Mouse (Mus musculus) midbrain, postnatal 0 days (tissue): ENCODE measurements around the gene Sfrp2. TPM values are rescaled to one million over a fixed set of nuclear protein-coding genes. Genes with fewer than 3 reads are reported as not detected.

Source experiments
- ATAC-seq: fragments of 200-750 bp; cut with Nextera tagmentation; 2 replicates; pipeline ENCODE4 v1.8.0; 2017; ENCODE audit warnings: moderate number of reproducible peaks, mild to moderate bottlenecking, moderate TSS enrichment, moderate library complexity; ENCODE audit not compliant: low FRiP score
- DNase-seq: peaks from one replicate; pipeline ENCODE4 v3.0.0-alpha.2; 2015; ENCODE audit warnings: low spot score
- H3K27ac ChIP-seq: fragments of 300-500 bp; sonication (generic); 2 replicates; pipeline ENCODE4 v1.5.1; 2014; ENCODE audit warnings: low read depth, mild to moderate bottlenecking, low read length, mixed read lengths
- H3K27me3 ChIP-seq: fragments of 300-500 bp; sonication (generic); 2 replicates; pipeline ENCODE4 v1.6.1; 2014; ENCODE audit warnings: low read length, control low read depth, mixed read lengths; ENCODE audit not compliant: insufficient read depth
- H3K36me3 ChIP-seq: fragments of 300-500 bp; sonication (generic); 2 replicates; pipeline ENCODE4 v1.6.1; 2014; ENCODE audit warnings: low read length, control low read depth, mixed read lengths; ENCODE audit not compliant: insufficient read depth
- H3K4me1 ChIP-seq: fragments of 300-500 bp; sonication (generic); 2 replicates; pipeline ENCODE4 v1.6.1; 2014; ENCODE audit warnings: mild to moderate bottlenecking, control low read depth, antibody characterized with exemption, low read length, mixed read lengths; ENCODE audit not compliant: insufficient read depth
- H3K4me2 ChIP-seq: fragments of 300-500 bp; sonication (generic); 2 replicates; pipeline ENCODE4 v1.6.1; 2014; ENCODE audit warnings: low read depth, mild to moderate bottlenecking, low read length, mixed read lengths; ENCODE audit not compliant: poor library complexity, severe bottlenecking
- H3K4me3 ChIP-seq: fragments of 300-500 bp; sonication (generic); 2 replicates; pipeline ENCODE4 v1.5.1; 2014; ENCODE audit warnings: low read depth, mild to moderate bottlenecking, low read length, moderate library complexity
- H3K9ac ChIP-seq: fragments of 300-500 bp; sonication (generic); replicated peaks from 2 replicates; pipeline ENCODE4 v1.6.1; 2014; ENCODE audit warnings: mild to moderate bottlenecking, low read length, moderate library complexity, mixed read lengths; ENCODE audit not compliant: poor library complexity, severe bottlenecking
- H3K9me3 ChIP-seq: fragments of 300-500 bp; sonication (generic); 2 replicates; pipeline ENCODE4 v1.6.1; 2016; ENCODE audit warnings: low read length, control low read depth
- CTCF ChIP-seq: IDR thresholded peaks from 2 replicates; pipeline ENCODE4 v1.5.1; 2016; ENCODE audit warnings: antibody characterized with exemption, mild to moderate bottlenecking
- whole genome bisulfite sequencing: fragments of 180-500 bp; shearing (Covaris S2); extraction: QIAGEN DNeasy Blood & Tissue Kit; methylation state at CpG from one replicate; pipeline ENCODE4 v1.1.7; 2014; 5-methylcytosine and 5-hydroxymethylcytosine counted together
- polyA plus RNA-seq: library from polyadenylated mRNA; unstranded; fragments of >200 nt; fragmentation: Nextera tagmentation; extraction: Ambion mirVana; gene quantifications from 2 replicates; pipeline ENCODE4 v1.2.1, GENCODE M21; 2015
- total RNA-seq: library from RNA; depleted of rRNA; stranded (reverse); fragments of >200 nt; gene quantifications from 2 replicates; pipeline ENCODE4 v1.2.3, GENCODE M21; 2014

Gene Sfrp2
- total and polyA plus RNA-seq, 2 experiments from 2014 or later, result 34.1 to 70.0 TPM

- H3K4me1 ChIP-seq, result no peaks in the 10 kb centered on the region
- H3K36me3 ChIP-seq, result no peaks in the 10 kb centered on the region
- no peak overlapping the region for H3K9ac ChIP-seq
- no peaks in the 10 kb centered on the region for H3K27me3 ChIP-seq
- H3K9me3 ChIP-seq, result no peaks in the 10 kb centered on the region
- DNase-seq (no peak), ATAC-seq (no peak)
- H3K4me2 ChIP-seq, result no peak overlapping the region
- no peak overlapping the region for H3K27ac ChIP-seq
- WGBS, result 88% methylated on average over 10 of the region's 10 CpGs
- no peak for TF ChIP-seq CTCF
- H3K4me3 ChIP-seq, result no peak overlapping the region
These were observed 15.5 kb downstream of the Sfrp2 start for GRCm38 (mm10) chr3:83781460-83782222.

GRCm38 (mm10) chr3:83783716-83784469, 17.8 kb downstream of the Sfrp2 start:
- WGBS, result 25% methylated on average over 11 of the region's 11 CpGs
- Histone ChIP-seq H3K4me1 (no peaks in the 10 kb centered on the region), H3K27me3 (no peaks in the 10 kb centered on the region), H3K4me3 (no peak overlapping the region), H3K4me2 (no peak overlapping the region), H3K27ac (no peak overlapping the region), H3K9me3 (no peaks in the 10 kb centered on the region), H3K9ac (no peak overlapping the region), H3K36me3 (no peaks in the 10 kb centered on the region)
- no peak for ATAC-seq
- no peak for DNase-seq
- no peak for TF ChIP-seq CTCF

GRCm38 (mm10) chr3:83784726-83785125, 18.6 kb downstream of the Sfrp2 start:
- TF ChIP-seq CTCF, result no peak

GRCm38 (mm10) chr3:83787086-83787485, 21.0 kb downstream of the Sfrp2 start:
- Histone ChIP-seq H3K4me2 (no peak overlapping the region), H3K4me1 (no peaks in the 10 kb centered on the region), H3K9ac (no peak overlapping the region), H3K9me3 (no peaks in the 10 kb centered on the region), H3K27ac (no peak overlapping the region), H3K36me3 (no peaks in the 10 kb centered on the region), H3K27me3 (no peaks in the 10 kb centered on the region), H3K4me3 (no peak overlapping the region)
- 64% methylated on average over 2 of the region's 2 CpGs for WGBS
- ATAC-seq, result no peak
- TF ChIP-seq CTCF, result no peak
- no peak for DNase-seq

More at GRCm38 (mm10) chr3:83784726-83785125, 18.6 kb downstream of the Sfrp2 start:
- no peak overlapping the region for H3K9ac ChIP-seq
- H3K4me3 ChIP-seq, result no peak overlapping the region
- no peak overlapping the region for H3K4me2 ChIP-seq
- no peaks in the 10 kb centered on the region for H3K4me1 ChIP-seq
- no peak for DNase-seq
- no peaks in the 10 kb centered on the region for H3K36me3 ChIP-seq
- no peaks in the 10 kb centered on the region for H3K9me3 ChIP-seq
- no peaks in the 10 kb centered on the region for H3K27me3 ChIP-seq
- WGBS, result 83% methylated on average over 3 of the region's 3 CpGs
- no peak overlapping the region for H3K27ac ChIP-seq
- no peak for ATAC-seq

GRCm38 (mm10) chr3:83787776-83788305, 21.7 kb downstream of the Sfrp2 start:
- Histone ChIP-seq H3K9ac (no peak overlapping the region), H3K27ac (no peak overlapping the region), H3K36me3 (no peaks in the 10 kb centered on the region), H3K4me2 (no peak overlapping the region), H3K4me1 (no peaks in the 10 kb centered on the region), H3K9me3 (no peaks in the 10 kb centered on the region), H3K4me3 (no peak overlapping the region), H3K27me3 (no peaks in the 10 kb centered on the region)
- ATAC-seq (no peak), DNase-seq (no peak)
- WGBS, result 90% methylated on average over 7 of the region's 7 CpGs
- no peak for TF ChIP-seq CTCF
